Mouse (Mus musculus): ENCODE measurements around the gene Pdx1.

Gene Pdx1

GRCm38 (mm10) chr5:147269926-147270672, at the start of gene Pdx1:
Gene Pdx1, plus strand, starts transcription at chr5:147269959.
- DNase-seq (ENCODE audit: low spot score): no peak

DNA sequence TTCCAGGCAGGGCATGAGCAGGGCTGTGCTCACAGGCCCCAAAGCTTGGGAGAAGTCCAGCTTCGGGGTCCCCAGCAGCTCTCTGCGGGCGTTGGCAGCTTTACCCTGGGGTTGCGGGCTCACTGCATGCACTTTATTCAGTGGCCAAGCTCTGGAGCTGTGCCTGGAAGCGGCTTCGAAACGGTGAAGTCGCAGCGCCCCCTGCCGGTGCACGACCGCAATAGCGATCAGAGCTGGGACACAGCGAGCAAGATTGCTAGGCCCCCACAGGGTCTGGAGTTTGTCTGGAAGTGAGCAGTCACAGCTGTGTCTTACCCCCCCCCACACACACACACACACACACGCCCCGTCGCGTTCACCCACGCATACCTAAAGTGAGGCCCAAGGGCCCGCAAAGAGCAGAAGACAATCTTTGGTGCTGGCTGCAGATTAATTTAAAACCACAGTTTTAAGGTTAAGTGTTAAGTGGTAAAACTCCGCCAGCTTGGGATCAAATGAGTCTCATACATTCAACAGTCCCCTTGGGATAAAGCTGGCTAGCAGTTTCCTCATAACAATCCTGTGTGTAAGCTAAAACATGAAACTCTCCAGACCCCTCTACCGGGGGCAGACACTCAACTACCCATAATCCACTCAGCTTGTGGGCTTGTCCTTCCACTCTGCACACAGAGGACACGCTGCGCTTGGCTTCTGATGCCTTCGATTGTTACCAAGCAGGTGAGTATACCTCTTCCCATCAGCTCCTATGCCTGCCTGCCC, 42.2 kb upstream of the Pdx1 start:
- peak; percentile 88 for DNase-seq (ENCODE audit: low spot score)

DNA sequence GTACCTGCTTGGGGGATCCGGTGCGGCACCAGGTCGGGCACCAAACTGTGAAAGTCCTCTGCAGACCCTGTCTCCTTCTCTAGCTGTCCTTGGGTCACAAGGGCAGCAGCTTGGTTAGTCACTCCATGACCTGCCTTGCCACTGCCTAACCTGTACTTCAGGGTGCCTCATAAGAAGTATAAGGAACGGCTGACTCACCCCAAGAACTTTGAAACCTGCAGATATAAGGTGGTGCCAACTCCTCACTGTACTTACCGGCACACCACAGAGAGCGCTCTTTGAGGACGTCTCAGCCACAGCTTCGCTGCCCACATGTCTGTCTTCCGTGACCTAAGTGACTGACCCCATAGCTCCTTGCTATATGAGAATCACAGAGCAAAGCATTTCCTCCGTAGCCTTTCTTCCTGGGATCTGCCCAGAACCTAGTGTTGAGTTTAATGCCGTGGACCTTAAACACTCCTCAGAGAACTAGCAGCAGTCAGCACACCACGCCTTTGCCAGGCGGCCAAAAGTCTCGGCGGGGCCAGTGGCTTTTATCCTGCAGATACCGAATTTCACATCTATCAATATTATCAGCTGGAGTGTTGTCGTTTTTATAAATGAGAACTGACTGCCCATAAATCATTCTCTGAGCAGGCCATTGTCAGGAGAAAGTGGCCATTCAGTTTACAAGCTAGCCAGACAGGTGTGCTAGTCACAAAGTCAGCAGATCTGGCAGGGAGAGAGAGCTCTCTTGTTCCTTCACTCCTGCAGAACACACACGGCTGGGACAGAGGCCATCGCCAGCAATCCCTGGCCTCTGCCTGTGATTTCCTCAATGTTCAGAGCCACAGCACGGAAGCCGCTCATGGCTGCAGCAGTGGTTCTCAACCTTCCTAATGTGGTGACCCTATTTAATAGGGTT, 34.1 kb upstream of the Pdx1 start:
- DNase-seq (ENCODE audit: low spot score): no peak

DNA sequence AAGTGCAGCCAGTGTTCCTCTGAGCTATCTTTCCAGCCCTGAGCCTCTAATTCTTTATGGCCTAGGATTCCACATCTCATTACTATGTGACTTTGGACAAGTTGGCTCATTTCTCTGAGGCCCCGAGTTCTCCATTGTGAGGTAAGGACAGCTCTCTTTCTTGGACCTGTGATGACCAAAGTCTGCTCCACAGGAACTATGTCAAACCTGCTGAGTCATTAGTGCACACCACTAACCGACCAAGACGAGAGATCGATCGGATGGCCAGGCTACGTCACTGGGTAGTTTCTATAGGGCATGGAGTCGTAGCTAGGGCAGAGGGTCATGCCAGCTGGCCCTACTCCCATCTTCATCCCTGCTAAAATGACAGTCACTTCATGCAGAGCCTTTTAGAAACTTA, 25.9 kb upstream of the Pdx1 start:
- no peak for DNase-seq (ENCODE audit: low spot score)

GRCm38 (mm10) chr5:147260189-147260588, 9.6 kb upstream of the Pdx1 start:
- no peak for DNase-seq (ENCODE audit: low spot score)

GRCm38 (mm10) chr5:147260778-147261177, 9.0 kb upstream of the Pdx1 start:
- DNase-seq (ENCODE audit: low spot score): no peak

DNA sequence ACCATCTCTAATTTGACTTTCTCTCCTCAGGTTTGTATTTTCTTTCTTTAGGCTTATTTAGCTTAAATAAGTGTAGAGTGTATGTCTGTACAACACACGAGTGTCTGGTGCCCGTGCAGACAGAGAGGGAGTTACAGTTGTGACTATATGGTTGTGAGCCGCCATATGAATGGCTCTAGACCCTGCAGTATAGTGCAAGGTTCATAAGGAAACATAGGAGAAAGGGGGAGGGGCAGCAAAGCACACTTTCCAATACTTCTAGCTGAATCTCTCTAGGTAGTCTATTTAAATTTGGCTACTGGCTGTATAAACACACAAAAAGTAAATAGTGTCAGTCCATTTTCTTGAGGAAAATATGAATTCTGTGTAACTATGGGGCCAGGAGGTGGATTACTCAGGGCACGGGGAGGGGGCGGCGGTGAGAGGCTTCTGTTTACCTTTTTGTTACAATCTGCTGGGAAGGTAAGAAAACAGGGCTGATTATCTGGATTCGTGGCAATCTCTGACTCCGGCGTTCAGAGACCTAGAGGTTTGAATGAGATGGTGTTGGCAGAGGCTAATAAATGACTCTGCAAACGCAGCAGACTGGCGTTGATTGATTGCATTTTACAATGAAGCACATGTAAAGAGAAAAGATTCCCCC, 7.7 kb upstream of the Pdx1 start:
- no peak for DNase-seq (ENCODE audit: low spot score)

DNA sequence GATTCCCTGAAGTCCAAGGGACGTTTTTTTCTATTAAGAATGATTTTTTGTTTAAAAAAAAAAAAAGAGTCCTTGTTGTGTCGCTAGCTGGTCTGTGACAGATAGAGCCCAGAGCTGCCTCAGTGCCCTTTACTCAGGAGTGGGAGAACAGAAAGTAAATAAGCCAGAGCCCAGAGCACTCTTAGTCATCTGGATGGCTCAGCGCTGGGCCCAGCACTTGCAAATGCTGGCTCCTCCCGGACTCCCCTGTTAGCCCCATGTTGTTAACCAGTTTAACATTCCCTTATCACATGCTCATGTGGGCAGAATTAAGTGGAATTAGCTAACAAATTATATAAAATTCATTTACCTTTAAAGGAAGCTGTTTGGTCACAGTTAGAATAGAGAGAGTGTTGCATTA, 5.8 kb upstream of the Pdx1 start:
- no peak for DNase-seq (ENCODE audit: low spot score)

DNA sequence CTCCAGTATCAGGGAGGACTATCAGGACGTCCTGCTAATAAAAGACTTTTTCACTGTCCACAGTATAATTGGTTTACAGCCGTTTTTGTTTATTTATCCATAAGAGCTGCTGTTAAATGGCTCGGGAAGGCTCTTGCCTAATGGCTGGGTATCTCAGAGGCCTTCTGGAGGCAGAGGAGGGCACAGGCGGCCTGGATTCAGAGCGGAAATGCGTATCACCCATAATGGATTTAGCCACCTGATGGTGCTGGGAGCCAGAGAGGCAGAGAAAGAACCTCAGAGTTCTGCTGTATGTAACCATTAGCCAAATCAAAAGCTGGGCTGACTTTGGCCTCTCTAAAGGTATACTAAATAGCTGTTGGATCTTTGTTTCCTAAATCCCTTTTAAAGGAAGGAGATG, 2.3 kb upstream of the Pdx1 start:
- no peak for DNase-seq (ENCODE audit: low spot score)

DNA sequence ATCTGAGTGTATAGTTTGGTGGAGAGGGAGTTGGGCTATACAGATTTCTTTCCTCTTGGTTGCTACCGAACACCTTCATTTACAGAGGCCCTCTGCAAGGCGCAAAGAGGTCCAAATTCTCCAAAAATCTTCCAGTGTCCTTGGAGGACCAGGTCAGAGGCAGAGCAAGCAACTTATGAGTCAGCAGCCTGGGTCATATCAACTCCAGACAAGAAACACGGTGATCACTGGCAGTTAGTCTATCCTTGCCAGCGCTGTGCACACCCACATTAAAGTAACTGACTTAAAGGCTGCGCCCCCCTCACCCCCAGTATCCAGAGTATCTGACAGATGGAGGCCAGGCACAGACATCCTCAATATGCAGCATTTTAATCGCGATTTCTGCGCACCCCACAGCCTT, 1.0 kb upstream of the Pdx1 start:
- DNase-seq (ENCODE audit: low spot score): no peak

- DNase-seq (ENCODE audit: low spot score): no peak
These were observed 388 bp upstream of the Pdx1 start for GRCm38 (mm10) chr5:147269371-147269770.

DNA sequence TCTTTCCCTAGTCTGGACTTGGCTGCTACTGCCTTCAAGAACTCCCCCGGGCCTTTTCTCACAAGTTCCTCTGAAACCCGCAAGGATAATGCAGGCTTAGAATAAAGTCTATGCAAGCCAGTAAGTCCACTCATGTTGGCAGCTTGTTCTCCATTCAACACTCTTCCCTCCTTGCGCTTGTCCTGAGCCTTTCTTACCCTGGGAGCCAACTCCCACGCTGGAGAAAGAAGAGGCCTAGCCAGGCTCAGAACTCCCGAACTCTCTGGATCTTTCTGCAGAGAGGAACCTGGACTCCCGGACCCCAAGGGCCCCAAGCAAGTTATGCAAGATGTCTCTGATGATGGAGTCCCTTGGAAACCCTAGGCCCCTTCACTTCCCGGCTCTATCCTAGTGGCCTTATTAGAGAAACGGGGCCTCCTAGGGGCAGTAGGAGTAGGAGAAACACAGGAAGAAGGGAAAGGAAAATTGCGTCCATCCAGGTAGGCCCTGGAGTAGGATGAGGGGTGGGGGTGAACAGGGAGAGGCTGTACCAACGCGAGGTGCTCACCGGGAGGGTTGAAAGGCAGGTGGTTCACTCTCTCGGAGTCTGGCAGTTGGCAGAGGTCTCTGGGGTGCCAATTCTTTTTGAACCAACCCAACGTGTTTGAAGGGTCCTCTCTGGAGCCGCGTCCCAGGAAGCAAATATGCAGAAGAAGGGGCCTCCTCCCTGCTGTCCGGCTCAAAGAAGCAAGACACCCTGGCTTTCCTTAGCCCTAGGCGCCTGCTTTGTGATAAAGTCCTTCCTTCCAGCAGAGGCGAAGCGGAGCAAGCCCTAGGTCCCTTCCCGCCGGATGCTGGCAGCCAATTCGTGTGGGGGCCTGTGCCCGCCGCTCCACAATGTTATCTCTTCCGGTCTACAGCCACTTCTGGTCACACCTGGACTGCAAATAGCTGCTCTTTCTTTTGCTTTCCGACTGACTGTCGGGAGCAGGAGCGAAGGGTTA, 1.2 kb downstream of the Pdx1 start:
- no peak for DNase-seq (ENCODE audit: low spot score)

GRCm38 (mm10) chr5:147272046-147272807, 2.5 kb downstream of the Pdx1 start:
- no peak for DNase-seq (ENCODE audit: low spot score)

GRCm38 (mm10) chr5:147272808-147273345, 3.1 kb downstream of the Pdx1 start:
- DNase-seq (ENCODE audit: low spot score): no peak

- no peak for DNase-seq (ENCODE audit: low spot score)
These were observed 4.7 kb downstream of the Pdx1 start for GRCm38 (mm10) chr5:147274174-147275141.

DNA sequence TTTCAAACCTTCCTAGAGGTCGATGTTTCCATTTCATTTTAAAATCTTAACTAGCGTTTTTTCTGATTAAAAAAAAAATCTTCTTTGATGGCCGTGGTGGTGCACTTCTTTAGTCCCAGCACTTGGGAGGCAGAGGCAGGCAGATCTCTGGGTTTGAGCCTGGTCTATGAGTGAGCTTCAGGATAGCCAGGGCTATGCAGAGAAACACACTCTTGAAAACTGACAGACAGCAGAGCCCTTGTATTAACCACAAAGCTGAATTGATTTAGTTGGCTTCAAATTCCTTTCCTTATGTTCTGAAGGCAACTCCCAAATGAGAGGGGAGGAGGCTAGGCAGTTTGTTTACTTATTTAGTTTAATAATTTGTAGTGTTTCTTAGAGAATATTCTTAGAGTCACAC, 6.0 kb downstream of the Pdx1 start:
- DNase-seq (ENCODE audit: low spot score): no peak

- no peak for DNase-seq (ENCODE audit: low spot score)
These were observed 7.2 kb downstream of the Pdx1 start for GRCm38 (mm10) chr5:147276701-147277546.

DNA sequence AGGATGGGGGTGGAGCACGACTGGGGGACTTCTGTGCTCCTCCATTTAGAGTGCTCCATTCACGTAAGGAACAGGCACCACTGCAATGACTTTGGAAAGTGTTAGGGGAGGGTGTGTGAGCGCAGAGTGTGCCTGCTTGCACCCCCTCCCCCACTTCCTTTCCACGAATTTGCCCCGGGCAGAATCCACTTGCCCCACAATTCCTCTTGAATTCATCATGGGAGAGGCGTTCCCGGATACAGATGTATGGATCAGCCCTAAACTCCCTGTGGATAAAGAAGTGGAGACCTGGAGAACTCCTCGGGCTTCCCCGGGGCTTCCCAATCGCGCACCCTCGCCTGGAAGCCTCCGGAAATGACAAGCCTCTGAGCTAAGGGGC, 7.8 kb downstream of the Pdx1 start:
- DNase-seq (ENCODE audit: low spot score): no peak

Data from ovary, postnatal 10 days (tissue).